Mouse (Mus musculus) heart, embryonic 14.5 days (tissue): ENCODE results near the gene Smagp. TPM values are rescaled to one million over a fixed set of nuclear protein-coding genes. Genes with fewer than 3 reads are reported as not detected.

Experiments used
- ATAC-seq: fragments of 200-750 bp; cut with Nextera tagmentation; 2 replicates; pipeline ENCODE4 v1.8.0; 2017; ENCODE audit warnings: low read depth, moderate TSS enrichment; ENCODE audit not compliant: insufficient number of reproducible peaks, insufficient read depth, low FRiP score
- H3K27ac ChIP-seq, 2 experiments: fragments of 200-500 bp in 1 of 2; fragments of 300-500 bp in 1 of 2; sonication (generic) in 1 of 2; replicated peaks in 1 of 2; 2 replicates each; pipeline ENCODE4 v1.5.1; 2012 to 2014; ENCODE audit warnings: low read depth in 2 of 2, low read length in 2 of 2, control low read depth in 1 of 2, mild to moderate bottlenecking in 1 of 2, mixed read lengths in 1 of 2; ENCODE audit not compliant: control insufficient read depth in 1 of 2, insufficient read depth in 1 of 2
- H3K27me3 ChIP-seq: fragments of 300-500 bp; sonication (generic); 2 replicates; pipeline ENCODE4 v1.6.1; 2014; ENCODE audit warnings: mild to moderate bottlenecking, low read length, control low read depth; ENCODE audit not compliant: control insufficient read depth, insufficient read depth
- H3K36me3 ChIP-seq: fragments of 300-500 bp; sonication (generic); 2 replicates; pipeline ENCODE4 v1.6.1; 2014; ENCODE audit warnings: mild to moderate bottlenecking, control low read depth, low read length, mixed read lengths; ENCODE audit not compliant: control insufficient read depth, insufficient read depth
- H3K4me1 ChIP-seq, 2 experiments: fragments of 200-500 bp in 1 of 2; fragments of 300-500 bp in 1 of 2; sonication (generic) in 1 of 2; 2 replicates each; pipeline ENCODE4 v1.6.1; 2012 to 2014; ENCODE audit warnings: low read length in 2 of 2, control low read depth in 1 of 2, mixed read lengths in 1 of 2; ENCODE audit not compliant: control insufficient read depth in 2 of 2, insufficient read depth in 2 of 2
- H3K4me2 ChIP-seq: fragments of 300-500 bp; sonication (generic); 2 replicates; pipeline ENCODE4 v1.6.1; 2014; ENCODE audit warnings: mild to moderate bottlenecking, low read length
- H3K4me3 ChIP-seq, 2 experiments: fragments of 200-500 bp in 1 of 2; fragments of 300-500 bp in 1 of 2; sonication (generic) in 1 of 2; 2 replicates each; pipeline ENCODE4 v1.5.1; 2012 to 2014; ENCODE audit warnings: low read length in 2 of 2, mild to moderate bottlenecking in 2 of 2, control low read depth in 1 of 2, low read depth in 1 of 2, moderate library complexity in 1 of 2; ENCODE audit not compliant: control insufficient read depth in 1 of 2, insufficient read depth in 1 of 2
- H3K9ac ChIP-seq: fragments of 300-500 bp; sonication (generic); 2 replicates; pipeline ENCODE4 v1.6.1; 2014; ENCODE audit warnings: mild to moderate bottlenecking, low read length
- H3K9me3 ChIP-seq: fragments of 300-500 bp; sonication (generic); 2 replicates; pipeline ENCODE4 v1.6.1; 2016; ENCODE audit warnings: low read length, control low read depth; ENCODE audit not compliant: control insufficient read depth
- WGBS: fragments of 180-500 bp; shearing (Covaris S2); extraction: QIAGEN DNeasy Blood & Tissue Kit; methylation state at CpG from one replicate; pipeline ENCODE4 v1.1.7; 2014; 5-methylcytosine and 5-hydroxymethylcytosine counted together
- polyA plus RNA-seq: library from polyadenylated mRNA; unstranded; fragments of >200 nt; fragmentation: Nextera tagmentation; extraction: Ambion mirVana; gene quantifications from 2 replicates; pipeline ENCODE4 v1.2.1, GENCODE M21; 2014

Smagp gene
- polyA plus RNA-seq, 1 experiment from 2014 or later, result 18.7 TPM

- ATAC-seq, result no peak
- no peaks in the 10 kb centered on the region for H3K9me3 ChIP-seq
- WGBS, result 65% methylated on average over 8 of the region's 8 CpGs
- H3K4me3 ChIP-seq, result no peak overlapping the region
- no peak overlapping the region for H3K9ac ChIP-seq
- peaks cover 34% of the 10 kb centered on the region for H3K36me3 ChIP-seq
- no peaks in the 10 kb centered on the region for H3K4me1 ChIP-seq
- no peak overlapping the region for H3K27ac ChIP-seq
- H3K4me2 ChIP-seq, result no peak overlapping the region
- H3K27me3 ChIP-seq, result no peaks in the 10 kb centered on the region
Measured at GRCm38 (mm10) chr15:100590436-100590835, 46.3 kb downstream of the Smagp start.

- Histone ChIP-seq H3K9ac (no peak overlapping the region), H3K36me3 (peaks cover 35% of the 10 kb centered on the region), H3K4me3 (no peak overlapping the region), H3K4me2 (no peak overlapping the region), H3K4me1 (no peaks in the 10 kb centered on the region), H3K27ac (no peak overlapping the region), H3K27me3 (no peaks in the 10 kb centered on the region), H3K9me3 (no peaks in the 10 kb centered on the region)
- ATAC-seq, result no peak
- WGBS, result 86% methylated on average over 6 of the region's 6 CpGs
Measured at GRCm38 (mm10) chr15:100588297-100588696, 48.4 kb downstream of the Smagp start.

GRCm38 (mm10) chr15:100587166-100587565 lies 49.6 kb downstream of the Smagp start:
- H3K36me3 ChIP-seq, result peaks cover 35% of the 10 kb centered on the region
- no peaks in the 10 kb centered on the region for H3K4me1 ChIP-seq
- H3K4me3 ChIP-seq, result no peak overlapping the region
- no peak overlapping the region for H3K4me2 ChIP-seq
- no peaks in the 10 kb centered on the region for H3K9me3 ChIP-seq
- no peak for ATAC-seq
- H3K9ac ChIP-seq, result no peak overlapping the region
- 81% methylated on average over 4 of the region's 4 CpGs for WGBS
- no peaks in the 10 kb centered on the region for H3K27me3 ChIP-seq
- no peak overlapping the region for H3K27ac ChIP-seq

- 91% methylated on average over 16 of the region's 16 CpGs for WGBS
- no peaks in the 10 kb centered on the region for H3K9me3 ChIP-seq
- no peak overlapping the region for H3K4me3 ChIP-seq
- no peaks in the 10 kb centered on the region for H3K4me1 ChIP-seq
- H3K27me3 ChIP-seq, result no peaks in the 10 kb centered on the region
- H3K36me3 ChIP-seq, result peaks cover 35% of the 10 kb centered on the region
- H3K9ac ChIP-seq, result no peak overlapping the region
- H3K27ac ChIP-seq, result no peak overlapping the region
- H3K4me2 ChIP-seq, result no peak overlapping the region
- ATAC-seq, result no peak
Measured at GRCm38 (mm10) chr15:100585931-100586330, 50.8 kb downstream of the Smagp start.

GRCm38 (mm10) chr15:100580108-100580507 lies 56.6 kb downstream of the Smagp start:
- no peak for ATAC-seq
- no peaks in the 10 kb centered on the region for H3K27me3 ChIP-seq
- no peaks in the 10 kb centered on the region for H3K9me3 ChIP-seq
- no peak overlapping the region for H3K4me3 ChIP-seq
- H3K27ac ChIP-seq, result no peak overlapping the region
- peaks cover 24% of the 10 kb centered on the region; the same call in 1 of the 2 replicates for H3K36me3 ChIP-seq
- H3K4me2 ChIP-seq, result no peak overlapping the region
- no peaks in the 10 kb centered on the region for H3K4me1 ChIP-seq
- 88% methylated on average over 10 of the region's 10 CpGs for WGBS
- no peak overlapping the region for H3K9ac ChIP-seq

DNA sequence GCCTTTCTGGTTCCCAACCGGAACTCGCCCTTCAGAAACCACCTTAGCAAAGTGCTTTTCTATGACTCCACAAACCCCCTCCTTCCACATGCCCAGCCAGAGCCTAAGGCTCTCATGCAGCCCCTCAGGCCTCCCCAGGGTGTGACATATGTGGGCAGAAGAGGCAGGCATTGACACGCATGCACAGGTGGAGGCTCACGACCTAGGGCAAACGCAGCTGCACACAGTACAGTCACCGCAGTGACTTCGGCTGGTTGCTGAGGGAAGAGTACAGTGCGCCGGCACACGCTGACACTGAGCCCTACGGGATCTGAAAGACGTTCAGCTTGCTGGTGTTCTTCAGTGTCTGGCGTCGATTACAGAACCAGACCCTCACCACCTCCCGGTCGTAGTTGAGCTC lies 58.8 kb downstream of the Smagp start:
- Histone ChIP-seq H3K4me3 (no peak overlapping the region), H3K36me3 (peaks cover 24% of the 10 kb centered on the region; the same call in 1 of the 2 replicates), H3K4me1 (peaks cover 6 to 14% of the 10 kb centered on the region in 2 experiments), H3K9ac (no peak overlapping the region), H3K4me2 (no peak overlapping the region), H3K27ac (no peak overlapping the region), H3K9me3 (no peaks in the 10 kb centered on the region), H3K27me3 (no peaks in the 10 kb centered on the region)
- no peak for ATAC-seq
- WGBS, result 77% methylated on average over 16 of the region's 16 CpGs

DNA sequence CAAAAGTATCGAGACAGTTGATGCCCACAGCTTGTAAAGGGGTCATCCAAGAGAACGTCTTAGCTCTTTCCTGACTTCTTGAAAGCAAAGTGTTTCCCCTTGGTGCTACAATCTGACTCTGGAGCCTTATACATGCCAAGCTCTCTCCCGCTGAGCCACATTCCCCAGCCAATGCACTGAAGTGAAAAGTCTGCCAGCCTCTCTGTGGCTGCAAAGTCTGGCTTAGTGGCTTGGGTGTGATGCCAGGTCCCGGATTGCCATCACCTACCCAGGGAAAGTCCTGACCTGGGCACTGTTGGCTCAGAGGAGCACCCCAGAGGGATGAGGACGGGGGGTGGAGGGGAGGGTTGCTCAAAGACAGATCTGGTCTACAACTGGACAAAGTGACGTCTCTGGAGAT lies 59.9 kb downstream of the Smagp start:
- H3K36me3 ChIP-seq, result peaks cover 24% of the 10 kb centered on the region; the same call in 1 of the 2 replicates
- H3K9ac ChIP-seq, result no peak overlapping the region
- 84% methylated on average over 6 of the region's 6 CpGs for WGBS

GRCm38 (mm10) chr15:100576392-100576791 lies 60.3 kb downstream of the Smagp start:
- H3K4me2 ChIP-seq, result no peak overlapping the region
- no peak overlapping the region for H3K4me3 ChIP-seq
- no peak for ATAC-seq
- H3K27me3 ChIP-seq, result no peaks in the 10 kb centered on the region
- WGBS, result 91% methylated on average over 6 of the region's 6 CpGs
- H3K27ac ChIP-seq, result no peak overlapping the region
- H3K4me1 ChIP-seq, result peaks cover 6 to 14% of the 10 kb centered on the region in 2 experiments
- H3K36me3 ChIP-seq, result peaks cover 24% of the 10 kb centered on the region; the same call in 1 of the 2 replicates
- no peaks in the 10 kb centered on the region for H3K9me3 ChIP-seq
- H3K9ac ChIP-seq, result no peak overlapping the region

More for the DNA sequence above, 59.9 kb downstream of the Smagp start:
- H3K4me2 ChIP-seq, result no peak overlapping the region
- peaks cover 6 to 14% of the 10 kb centered on the region in 2 experiments for H3K4me1 ChIP-seq
- H3K9me3 ChIP-seq, result no peaks in the 10 kb centered on the region
- no peak for ATAC-seq
- no peak overlapping the region for H3K27ac ChIP-seq
- no peaks in the 10 kb centered on the region for H3K27me3 ChIP-seq
- H3K4me3 ChIP-seq, result no peak overlapping the region
